Mouse (Mus musculus): ENCODE measurements around the gene Bmf.
A peak's percentile ranks its signal among the peaks of the same experiment; 100 is the strongest.

Bmf gene

DNA sequence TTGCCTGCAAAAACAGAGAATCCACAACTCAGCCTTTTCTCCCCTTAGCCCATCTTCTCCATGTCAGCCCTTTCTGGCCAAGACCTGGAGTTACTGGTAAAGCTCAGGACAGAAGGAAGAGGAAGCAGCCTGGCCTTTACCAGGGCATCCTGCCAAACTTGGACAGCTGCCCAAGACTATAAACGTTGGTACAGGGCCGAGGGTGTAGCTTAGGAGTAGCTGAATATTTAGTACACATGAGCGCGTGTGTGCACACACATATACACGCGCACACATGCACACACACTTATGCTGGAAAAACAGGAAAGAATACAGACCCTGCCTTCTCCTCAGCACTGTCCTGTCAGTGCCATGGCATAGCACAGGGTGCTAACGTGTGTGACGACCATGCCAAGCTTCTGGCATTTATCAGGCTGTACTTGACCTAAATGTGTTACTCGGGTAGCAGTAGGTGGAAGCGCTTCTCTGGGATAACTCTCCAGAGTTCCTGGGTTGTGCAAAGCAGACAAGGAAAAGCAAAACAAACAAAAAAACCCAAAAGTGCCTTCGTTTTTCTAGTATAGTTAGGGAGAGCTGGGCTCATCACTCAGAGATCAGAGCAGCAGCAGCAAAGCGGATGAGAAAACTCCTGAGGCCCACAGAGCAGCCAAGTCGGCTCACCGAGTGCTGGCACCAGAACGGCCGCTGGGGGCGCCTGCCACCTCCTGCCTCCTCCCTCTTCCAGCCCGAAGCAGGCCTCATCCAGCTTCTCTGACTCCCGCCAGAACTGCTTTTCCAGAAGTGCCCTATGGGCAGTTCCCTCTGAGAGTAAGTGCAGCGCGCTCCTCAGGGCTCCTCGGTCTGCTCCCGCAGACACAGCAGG lies 4.0 kb downstream of the Bmf start:
- DNase-seq (ENCODE audit: low read depth, low spot score): peak; percentile 91

DNA sequence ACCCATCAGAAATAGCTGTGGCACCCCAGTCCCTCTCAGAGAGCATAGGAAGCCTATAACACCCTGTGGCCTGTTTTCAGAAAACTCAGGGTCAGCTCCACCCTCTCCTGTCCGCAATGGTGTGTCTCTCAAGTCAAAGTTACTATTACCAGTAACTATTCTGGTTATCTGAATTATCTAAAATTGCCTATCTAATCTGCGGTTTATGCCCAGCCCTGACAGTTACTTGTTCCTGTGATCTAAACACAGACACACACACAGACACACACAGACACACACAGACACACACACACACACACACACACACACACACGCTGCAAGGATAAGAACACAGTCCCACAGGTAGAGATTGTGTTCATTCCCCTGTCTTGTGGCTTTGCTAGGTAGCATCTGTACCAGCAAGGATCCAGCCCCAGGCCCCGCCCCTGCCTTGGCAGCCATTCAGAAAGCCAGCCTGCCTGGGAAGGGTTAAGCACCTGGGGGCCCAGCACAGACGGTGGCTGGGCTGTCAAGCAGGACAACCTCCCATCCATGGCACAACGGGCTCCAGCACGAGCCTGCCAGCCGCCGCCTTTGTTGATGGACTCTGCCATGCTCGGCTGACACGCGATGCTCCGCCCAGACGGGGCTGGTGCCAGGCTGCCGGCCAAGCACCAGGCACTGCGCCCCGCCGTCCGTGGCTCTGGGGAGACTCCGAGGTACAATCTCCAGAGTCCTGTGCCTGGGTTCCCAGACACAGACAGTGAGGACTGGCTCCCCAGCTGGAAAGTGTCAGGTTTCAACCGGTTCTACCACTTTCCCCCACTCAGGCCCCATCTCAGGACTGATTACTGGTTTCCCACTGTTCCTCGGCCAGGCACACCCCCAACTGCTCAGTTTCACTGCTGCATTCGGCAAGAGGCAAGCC lies 5.3 kb downstream of the Bmf start:
- peak; percentile 66 for DNase-seq (ENCODE audit: low read depth, low spot score)

DNA sequence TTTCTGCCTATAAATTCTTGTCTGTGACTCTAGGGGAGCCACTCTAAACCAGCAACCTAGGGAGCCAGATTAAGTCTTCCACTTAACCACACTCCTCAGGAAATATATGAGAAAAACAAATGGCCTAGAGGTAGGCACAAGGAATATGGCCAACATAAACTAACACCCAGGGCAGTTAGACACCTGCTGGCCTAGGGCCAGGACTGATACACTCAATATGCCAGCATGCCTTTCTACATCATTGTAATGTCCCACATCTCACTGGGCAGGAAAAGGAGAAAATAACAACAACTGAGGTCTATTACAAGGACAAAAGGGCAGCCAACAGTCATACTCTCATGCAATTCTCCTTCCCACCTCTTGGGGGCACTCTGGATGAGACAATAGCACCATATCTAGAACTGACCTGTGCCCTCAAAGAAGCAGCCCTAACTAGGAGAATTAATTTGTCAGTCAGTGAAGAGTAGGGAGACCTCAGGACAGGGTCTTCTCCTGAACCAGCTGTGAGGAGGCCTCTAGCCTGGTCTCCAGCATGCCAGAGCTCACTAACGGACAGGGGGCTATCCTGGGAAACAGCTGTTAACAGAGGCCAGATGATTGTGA lies 6.4 kb downstream of the Bmf start:
- DNase-seq (ENCODE audit: low read depth, low spot score): peak; percentile 45

DNA sequence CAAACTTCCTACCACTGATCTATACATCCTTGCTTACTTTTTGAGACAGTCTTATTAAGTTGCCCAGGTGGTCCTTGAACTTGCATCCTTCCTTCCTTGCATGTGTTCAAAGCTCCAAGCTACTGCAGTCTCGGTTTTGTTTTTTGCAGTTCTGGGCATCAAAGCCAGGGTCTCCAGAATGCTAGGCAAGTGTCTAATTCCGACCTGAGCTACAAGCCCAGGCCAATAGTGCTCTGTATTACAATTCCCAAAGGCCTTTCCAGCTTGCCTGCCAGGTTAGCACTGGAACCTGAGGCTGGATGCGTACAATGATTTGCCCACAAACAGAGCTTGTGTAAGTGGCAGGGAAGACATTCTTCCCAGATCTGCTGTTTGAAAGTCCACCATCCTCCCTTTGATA lies 7.8 kb downstream of the Bmf start:
- DNase-seq (ENCODE audit: low read depth, low spot score): no peak

DNA sequence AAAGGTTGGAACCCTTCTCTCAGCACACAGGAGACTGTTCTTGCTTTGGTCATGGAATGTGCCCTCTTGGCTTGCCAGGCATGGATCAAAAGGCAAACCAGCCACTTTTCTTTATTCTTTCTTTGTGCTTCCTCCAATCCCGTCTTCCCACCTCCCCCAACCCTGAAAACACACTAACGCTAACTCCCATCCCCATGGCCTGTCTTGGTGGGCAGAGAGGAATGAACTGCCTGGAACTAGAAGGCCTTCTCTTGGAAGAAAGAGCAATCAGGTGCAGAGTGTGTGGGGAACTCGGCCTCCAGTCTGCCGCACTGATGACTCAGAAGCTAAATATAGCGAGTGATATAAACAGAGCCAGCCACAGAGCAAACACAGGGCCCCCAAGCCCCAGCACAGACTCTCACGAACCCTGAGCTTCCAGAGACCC lies 8.8 kb downstream of the Bmf start:
- no peak for DNase-seq (ENCODE audit: low read depth, low spot score)

DNA sequence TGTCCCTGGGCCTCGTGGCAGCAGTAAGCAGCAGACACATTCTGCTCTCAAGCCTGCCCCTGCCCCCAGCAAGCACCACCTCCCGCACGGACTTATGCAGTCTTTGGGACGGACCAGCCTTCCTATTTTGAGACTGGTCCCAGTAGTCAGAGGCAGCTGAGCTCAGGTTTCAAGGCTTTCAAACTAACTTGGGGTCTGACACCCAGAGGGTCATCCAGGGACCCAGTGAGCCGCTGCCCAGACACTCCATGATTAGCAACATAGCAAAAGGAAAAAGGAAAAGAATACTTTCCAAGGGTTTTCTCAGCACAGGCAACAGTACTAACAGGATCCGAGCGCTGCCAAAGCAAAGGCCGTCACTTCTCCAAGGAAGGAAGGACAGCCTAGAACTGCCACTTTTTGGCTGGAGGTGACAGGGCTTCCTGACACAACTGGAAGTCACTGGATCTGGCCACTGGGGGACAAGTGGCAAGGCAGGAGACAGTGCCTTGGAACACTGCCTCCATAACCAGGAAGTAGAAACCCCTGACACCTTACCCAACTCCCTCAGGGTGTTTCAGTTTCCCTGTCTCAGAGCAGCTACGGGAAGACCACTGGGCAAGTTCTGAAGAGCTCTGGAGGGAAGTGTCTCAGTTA lies 9.5 kb downstream of the Bmf start:
- no peak for DNase-seq (ENCODE audit: low read depth, low spot score)

DNA sequence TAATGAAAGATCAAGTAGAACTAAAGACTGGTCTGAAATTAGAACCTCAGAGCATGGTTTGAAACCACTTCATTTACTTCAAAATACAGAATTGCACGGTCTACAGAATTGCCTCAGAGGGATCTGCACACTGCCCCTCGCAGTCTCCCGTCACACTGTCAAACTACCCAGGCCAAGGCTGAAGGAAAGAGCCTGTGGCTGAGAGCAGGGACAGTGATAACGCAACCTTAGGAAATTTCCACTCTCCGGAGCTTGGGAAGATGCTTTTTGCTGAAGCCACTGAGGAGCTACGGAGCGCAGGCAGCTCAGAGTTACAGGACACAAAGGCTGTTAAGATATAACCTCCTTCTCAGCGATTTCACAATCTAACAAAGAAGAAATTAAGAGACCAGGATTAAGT lies 10.4 kb downstream of the Bmf start:
- no peak for DNase-seq (ENCODE audit: low read depth, low spot score)

DNA sequence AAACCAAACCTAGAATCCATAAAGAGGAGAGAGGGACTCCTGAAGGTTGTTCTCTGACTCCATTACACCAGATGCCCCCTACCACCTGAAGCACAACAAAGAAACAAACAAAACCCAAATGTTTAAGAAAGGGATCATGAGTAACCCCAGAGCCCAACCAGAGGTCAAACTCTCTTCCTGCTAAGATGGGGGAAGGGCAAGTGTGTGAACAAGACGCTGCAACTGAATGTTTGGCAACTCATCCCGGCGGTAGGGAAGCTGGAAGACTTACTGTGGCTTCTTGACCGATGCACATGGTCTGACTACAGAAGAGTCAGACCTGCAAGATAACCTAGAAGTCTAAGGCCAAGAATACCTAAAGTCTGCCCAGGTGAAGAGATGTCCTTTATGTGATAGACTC lies 12.3 kb downstream of the Bmf start:
- peak; percentile 47 for DNase-seq (ENCODE audit: low read depth, low spot score)

DNA sequence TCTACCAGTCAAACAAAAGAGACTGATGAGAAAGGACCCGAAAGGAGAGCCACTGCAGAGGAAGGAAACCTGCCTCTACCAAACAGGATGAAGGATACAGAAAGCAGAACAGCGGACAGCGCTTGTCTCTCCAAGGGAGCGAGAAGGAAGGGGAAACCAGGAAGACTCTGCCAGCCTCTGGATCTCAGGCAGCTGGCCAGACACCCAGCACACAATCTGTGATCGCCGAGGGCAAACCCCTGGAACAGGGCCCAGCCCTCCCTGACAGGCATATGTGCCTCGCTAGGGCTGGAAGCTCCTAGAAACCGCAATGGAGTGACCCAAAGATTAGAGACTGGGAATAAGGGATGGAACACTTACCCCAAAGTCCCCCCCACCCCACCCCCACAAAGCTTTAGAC lies 12.9 kb downstream of the Bmf start:
- DNase-seq (ENCODE audit: low read depth, low spot score): no peak

DNA sequence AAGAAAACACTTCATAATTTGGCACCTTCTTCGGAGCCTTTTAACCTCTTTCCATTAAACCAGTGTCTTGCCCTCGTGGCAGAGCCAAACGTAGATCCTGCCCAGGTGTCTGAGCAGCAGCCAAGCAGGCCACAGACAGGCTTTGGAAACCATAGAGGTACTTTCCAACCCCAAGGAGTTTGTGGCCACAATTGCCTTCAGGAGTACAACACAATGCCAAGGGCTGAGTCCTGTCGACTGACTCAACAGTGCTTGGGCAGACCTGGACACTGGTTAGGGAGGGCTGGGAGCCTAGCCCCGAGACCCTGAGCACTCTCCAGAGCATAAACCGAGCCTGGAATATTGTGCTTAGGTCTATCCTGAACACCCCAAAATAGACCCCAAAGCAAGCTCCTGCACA lies 13.4 kb downstream of the Bmf start:
- DNase-seq (ENCODE audit: low read depth, low spot score): no peak

DNA sequence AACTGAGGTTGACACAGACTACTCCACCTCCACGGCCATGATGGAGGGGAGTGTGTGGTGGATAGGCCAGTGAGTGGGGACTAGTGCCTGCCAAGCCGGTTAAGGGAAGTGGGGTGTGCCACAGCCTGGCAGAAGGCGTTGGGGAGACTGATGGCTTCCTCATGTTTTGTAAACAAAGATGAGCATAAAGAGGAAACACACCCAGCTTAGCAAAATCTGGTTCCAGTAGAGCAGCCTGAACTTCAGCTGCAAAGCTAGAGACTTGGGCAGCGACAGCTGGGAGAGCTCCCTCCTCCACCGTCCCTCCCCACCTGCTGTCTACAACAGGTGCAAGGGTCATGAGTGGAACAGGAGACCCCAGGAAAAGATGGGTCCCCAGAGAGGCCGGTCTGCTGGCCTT lies 15.5 kb downstream of the Bmf start:
- no peak for DNase-seq (ENCODE audit: low read depth, low spot score)

DNA sequence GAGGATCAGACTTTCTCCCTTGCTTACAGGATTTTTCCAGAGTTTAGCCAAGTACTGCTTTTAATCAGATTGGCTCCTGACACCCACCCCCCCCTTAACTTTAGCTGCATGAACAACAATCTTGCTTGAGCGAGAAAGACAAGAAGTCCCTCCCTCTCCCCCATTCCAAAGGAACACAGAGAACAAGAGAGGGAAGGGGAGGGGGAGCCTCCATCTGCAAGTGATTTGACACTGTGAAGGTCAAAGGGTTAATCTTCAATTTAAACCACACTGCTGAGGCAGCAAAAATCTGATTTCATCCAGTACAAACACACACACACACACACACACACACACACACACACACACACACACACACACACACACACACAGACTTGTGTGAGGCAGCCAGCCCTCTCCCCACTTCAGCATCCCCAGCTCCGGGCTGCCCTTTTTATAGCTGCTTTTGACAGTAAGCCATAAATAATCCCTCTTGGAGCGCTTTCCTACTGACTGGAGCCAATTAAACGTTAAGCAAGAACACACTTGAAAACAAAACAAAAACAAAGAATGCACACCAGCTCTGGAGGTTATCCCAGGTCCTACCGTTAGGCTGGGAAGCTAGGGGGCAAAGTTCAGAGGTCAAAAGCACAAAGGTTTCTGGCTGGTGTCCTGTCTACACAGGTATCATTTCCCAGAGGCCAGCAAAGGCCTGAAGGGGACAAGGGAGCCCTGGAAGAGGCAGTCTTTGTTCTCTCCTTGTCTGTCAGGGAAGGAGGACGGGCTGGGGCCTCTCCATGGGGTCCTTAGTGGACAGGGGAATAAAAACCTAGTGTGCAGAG lies 16.4 kb downstream of the Bmf start:
- DNase-seq (ENCODE audit: low read depth, low spot score): peak; percentile 25

DNA sequence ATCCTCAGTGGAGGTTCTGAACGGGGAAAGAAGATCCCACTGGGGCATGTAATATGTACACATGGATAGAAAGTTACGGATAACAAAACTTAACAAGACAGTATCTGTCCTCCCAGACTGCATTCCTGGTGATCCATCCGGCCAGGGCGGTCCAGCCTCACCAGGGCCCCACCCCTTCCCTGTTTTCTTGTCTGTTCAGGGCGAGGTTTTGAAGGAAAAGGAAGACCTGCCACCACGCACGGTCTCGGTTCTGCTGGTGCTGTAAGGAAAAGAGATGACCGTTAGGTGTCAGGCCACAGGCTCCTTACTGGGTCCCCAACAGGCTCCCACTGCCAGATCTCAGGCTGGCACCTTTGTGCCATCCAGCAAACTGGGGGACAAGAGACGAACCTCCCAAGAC lies 17.1 kb downstream of the Bmf start:
- no peak for DNase-seq (ENCODE audit: low read depth, low spot score)

DNA sequence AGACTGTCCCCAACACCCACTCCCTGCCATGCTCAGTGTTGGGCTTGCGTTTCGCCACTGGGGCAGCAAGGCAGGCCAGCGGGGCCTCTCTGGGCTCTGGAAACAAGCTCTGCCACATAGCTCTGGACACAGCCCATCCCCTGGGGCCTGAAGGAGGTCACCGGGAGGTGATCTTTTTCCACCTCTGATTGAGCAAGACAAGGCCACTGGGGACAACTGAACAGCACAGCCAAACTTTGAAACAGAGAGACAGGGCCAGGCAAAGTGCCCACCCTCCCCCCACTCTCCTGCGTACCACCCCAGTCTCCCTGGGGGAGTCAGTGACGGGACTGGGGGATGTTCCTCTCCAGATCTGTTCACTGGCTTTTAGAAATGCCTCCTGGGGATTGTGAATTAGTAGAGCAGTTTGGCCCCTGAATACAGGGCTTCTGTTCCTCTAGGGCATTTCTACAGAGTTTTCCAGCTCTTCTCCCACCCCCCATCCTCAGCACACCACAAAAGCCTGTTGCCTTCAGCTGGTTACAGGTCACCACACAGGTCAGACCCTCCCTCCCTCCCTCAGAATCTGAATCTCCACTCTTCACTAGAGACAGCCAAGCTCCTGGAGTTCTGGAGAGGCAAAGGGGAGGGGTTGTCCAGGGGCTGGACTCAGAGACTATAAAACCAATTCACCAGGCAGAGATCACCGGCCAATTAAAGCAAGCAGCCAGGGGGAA lies 19.9 kb downstream of the Bmf start:
- DNase-seq (ENCODE audit: low read depth, low spot score): no peak

DNA sequence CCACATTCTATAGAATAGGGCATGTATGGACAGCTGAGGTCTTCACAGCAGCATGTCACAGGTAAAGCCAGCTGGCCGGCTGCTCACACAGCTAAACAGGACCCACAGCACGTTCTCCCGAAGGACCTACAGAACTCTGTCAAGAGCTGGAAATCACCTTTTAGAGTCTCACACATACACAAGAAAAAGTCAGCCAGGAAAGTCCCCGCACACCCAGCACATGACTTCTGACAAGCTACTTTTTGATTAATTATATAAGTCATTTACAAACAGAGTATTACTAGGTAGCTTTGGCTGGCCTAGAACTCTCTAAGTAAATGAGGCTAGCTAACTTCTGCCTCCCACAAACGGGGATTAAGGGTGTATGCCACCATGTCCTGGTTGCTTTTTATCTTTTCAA lies 22.9 kb downstream of the Bmf start:
- no peak for DNase-seq (ENCODE audit: low read depth, low spot score)

DNA sequence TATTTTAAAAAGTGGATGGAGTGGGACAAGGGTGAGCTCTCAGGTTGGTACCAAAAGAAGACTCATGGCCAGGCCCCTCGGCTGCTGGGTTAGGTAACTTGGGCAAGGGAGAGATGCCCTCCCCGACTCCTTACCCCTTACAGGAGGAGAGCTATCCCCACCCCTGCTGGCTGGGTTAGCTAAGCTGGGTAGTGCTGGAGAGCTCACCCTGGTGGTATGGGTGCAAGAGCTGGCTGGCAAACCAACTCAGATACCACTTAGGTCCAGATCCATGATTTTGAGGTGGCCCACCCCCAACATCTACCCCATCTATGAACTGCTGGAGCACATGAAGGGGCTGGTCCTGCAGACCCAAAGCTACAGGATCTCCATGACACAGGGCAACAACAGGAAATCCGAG lies 24.7 kb downstream of the Bmf start:
- DNase-seq (ENCODE audit: low read depth, low spot score): no peak

DNA sequence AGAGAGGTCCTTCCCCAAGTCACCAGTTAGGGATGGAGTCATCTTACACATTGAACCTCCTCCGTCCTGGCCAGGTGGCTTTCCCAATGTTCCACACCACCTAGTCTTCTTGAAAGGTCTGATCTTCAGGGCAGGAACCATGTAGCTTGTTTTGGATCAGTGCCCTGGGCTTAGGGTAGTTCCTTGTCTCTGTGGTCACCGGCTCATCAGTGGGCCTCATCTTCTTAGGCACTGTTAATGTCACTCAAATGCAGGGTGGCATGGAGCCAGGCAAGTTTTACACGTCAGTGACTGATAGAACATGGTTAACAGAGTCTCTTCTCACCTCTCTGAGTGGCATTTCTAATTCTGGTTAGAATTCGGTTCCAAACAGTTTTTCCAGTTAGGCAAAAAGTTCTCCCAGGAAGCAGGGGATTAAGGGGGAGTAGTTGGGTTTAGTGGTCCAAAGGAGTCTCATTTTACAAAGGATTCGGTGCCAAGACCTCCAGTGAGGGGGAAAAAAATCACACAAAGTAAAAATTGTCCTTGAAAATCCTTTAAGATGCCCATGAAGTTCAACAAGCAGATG lies 26.2 kb downstream of the Bmf start:
- no peak for DNase-seq (ENCODE audit: low read depth, low spot score)

DNA sequence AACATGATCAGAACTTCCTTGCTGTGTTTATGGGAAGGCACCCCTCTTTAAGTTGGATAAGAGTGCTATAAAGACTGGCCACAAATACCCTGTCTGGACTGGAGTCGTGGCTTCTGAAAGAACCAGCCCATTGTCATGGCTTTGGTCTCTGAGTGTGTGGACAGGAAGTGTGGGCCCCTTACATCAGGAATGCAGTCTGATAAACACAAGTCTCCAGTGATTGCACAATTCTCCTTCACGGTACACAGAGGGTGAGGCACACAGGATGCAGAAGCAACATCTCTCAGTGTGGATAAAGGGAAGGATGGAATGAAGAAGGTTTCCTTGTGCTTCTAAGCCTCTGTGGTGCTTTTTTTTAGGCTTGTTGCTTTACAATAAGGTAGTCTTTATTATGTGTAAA lies 27.2 kb downstream of the Bmf start:
- DNase-seq (ENCODE audit: low read depth, low spot score): no peak

DNA sequence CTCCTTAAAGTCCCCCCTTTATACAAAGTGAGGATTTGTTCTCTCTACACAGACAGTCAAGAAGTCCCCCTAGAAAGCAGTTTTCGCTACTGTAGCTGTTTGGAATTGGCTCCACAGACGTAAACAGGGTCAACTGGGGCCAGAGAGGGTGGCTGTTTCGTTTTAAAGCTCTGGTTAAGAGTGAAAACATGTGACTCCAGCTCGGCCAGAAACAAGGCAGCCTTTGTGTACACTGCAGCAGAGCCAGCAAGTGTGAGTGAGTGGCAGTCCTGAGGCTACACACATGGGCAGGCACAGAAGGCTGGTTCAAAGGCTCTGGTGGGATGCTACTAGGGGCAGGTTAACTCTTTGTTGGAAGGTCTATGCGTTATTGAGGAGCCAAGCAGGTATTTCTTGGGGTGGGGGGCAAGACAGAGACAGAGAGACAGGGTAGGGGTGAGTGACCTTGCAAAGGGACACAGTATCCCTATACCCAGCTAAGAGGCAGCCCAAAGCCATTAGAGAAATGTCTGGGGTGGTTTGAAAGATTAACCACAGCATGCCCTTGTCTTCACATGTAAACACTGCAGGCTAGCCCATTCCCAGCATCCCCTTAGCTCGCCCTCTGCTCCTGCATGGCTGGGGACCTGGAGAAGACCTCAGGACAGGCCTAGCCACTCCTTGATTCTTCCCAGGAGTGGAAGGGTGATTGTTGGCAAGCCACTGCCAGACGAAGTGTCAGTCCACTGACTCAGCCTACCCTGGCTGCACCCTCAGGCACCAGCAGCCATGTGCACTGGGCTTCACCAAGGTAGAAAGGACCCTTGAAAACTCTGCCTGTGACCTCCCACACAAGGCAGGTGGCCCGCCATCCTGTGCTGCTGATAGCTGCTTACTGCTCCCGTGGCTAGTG lies 29.2 kb downstream of the Bmf start:
- no peak for DNase-seq (ENCODE audit: low read depth, low spot score)

Data from ZHBTc4 (cell line).